7 mouse cellular contexts compared by ENCODE assay signal in the genomic region with DNA sequence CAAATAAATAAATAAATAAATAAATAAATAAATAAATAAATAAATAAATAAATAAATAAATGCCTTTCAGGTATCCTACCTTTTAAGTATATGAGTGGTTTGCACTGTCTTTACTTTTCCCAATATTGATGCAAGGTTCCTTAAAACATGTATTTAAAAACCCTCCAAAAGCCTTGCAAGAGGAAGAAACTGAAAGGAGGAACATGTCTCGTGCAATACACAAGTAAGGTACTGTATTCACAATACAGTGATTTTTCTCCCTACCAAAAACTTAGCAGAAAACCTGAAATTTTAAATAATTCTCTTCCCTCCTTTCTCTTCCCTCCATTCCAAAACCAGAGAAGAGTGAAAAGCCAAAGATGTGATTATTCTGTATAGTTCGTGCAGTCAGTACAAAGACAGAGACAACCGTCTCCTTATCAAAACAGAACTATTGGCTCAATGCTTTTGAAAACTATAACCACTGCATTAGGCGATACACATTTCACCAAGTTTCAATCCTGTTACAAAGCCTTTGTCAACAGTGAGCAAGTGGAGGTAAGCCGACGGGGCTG. TPM values are rescaled to one million over a fixed set of nuclear protein-coding genes. Genes with fewer than 3 reads are reported as not detected.
DNase-seq lines count a peak whose midpoint lies in the region; ATAC-seq lines count a peak whose summit lies in the region.

No protein-coding gene starts in this region.

- ATAC-seq in embryonic facial prominence, embryonic 13.5 days (ENCODE audit: insufficient number of reproducible peaks, insufficient read depth, low FRiP score, low TSS enrichment, low read depth), result no peak
- ATAC-seq in liver, embryonic 11.5 days (replicated peaks; ENCODE audit: low FRiP score), result no peak

- no peaks in the 10 kb centered on the region for H3K9me3 ChIP-seq in embryonic facial prominence, embryonic 13.5 days
- no peaks in the 10 kb centered on the region for H3K9me3 ChIP-seq in liver, embryonic 11.5 days (ENCODE audit: control insufficient read depth, low read length)

- peak overlapping the region; percentile 85; the same call in 1 of the 2 replicates for H3K27ac ChIP-seq in embryonic facial prominence, embryonic 13.5 days
- peak overlapping the region; percentile 87; the same call in 1 of the 2 replicates for H3K27ac ChIP-seq in liver, embryonic 11.5 days (ENCODE audit: low read depth, low read length)

- DNase-seq in thymus, postnatal 0 days (ENCODE audit: low spot score), result peak; percentile 3
- no peak for DNase-seq in thymus, postnatal 36 days
- DNase-seq in liver, embryonic 11.5 days (ENCODE audit: low spot score), result peak; percentile 33
- DNase-seq in adrenal gland, postnatal 4 days (ENCODE audit: low spot score in 2 of 2), result no peak
- no peak for DNase-seq in ovary, postnatal 14 days (ENCODE audit: low spot score)
- no peak for DNase-seq in cerebellum, adult 9-11 months

- H3K4me1 ChIP-seq in embryonic facial prominence, embryonic 13.5 days, result no peaks in the 10 kb centered on the region
- peaks cover 11% of the 10 kb centered on the region for H3K4me1 ChIP-seq in liver, embryonic 11.5 days (replicated peaks; ENCODE audit: control insufficient read depth, insufficient read depth, low read length)

- WGBS in embryonic facial prominence, embryonic 13.5 days, result 3% methylated on average over 6 of the region's 6 CpGs
- 5% methylated on average over 6 of the region's 6 CpGs for WGBS in liver, embryonic 11.5 days

- peak overlapping the region; percentile 84 for H3K9ac ChIP-seq in embryonic facial prominence, embryonic 13.5 days
- peak overlapping the region; percentile 84 for H3K9ac ChIP-seq in liver, embryonic 11.5 days (ENCODE audit: low read depth, low read length)

- peak overlapping the region; percentile 89 for H3K4me3 ChIP-seq in embryonic facial prominence, embryonic 13.5 days
- peak overlapping the region; percentile 97 for H3K4me3 ChIP-seq in liver, embryonic 11.5 days (ENCODE audit: low read depth, low read length)

- H3K36me3 ChIP-seq in embryonic facial prominence, embryonic 13.5 days, result no peaks in the 10 kb centered on the region
- no peaks in the 10 kb centered on the region for H3K36me3 ChIP-seq in liver, embryonic 11.5 days (ENCODE audit: control insufficient read depth, insufficient read depth, low read length)

- no peaks in the 10 kb centered on the region for H3K27me3 ChIP-seq in embryonic facial prominence, embryonic 13.5 days
- no peaks in the 10 kb centered on the region for H3K27me3 ChIP-seq in liver, embryonic 11.5 days (replicated peaks; ENCODE audit: control insufficient read depth, insufficient read depth, low read length)

- H3K4me2 ChIP-seq in embryonic facial prominence, embryonic 13.5 days, result peak overlapping the region; percentile 80
- H3K4me2 ChIP-seq in liver, embryonic 11.5 days, result peak overlapping the region; percentile 76

RNA-seq across cellular contexts. Expression of gene Xpr1, which starts 1.0 kb away (rescaled TPM):
- polyA plus RNA-seq in thymus, postnatal 0 days (2015; fragmentation: Nextera tagmentation; extraction: Ambion mirVana), result 4.9 and 7.2 TPM in 2 replicates
- 7.6 and 9.1 TPM in 2 replicates for polyA plus RNA-seq in embryonic facial prominence, embryonic 13.5 days (2015; fragmentation: Nextera tagmentation; extraction: Ambion mirVana)
- polyA plus RNA-seq in liver, embryonic 11.5 days (2014; fragmentation: Nextera tagmentation; extraction: Ambion mirVana), result 5.3 and 8.0 TPM in 2 replicates
- 10 to 100 TPM; 59.4 to 60.4 TPM for total RNA-seq in adrenal gland, postnatal 4 days (2021)

Comparison
In these comparisons a context has a peak if more than half of its experiments do, and no peak if none do; other contexts are left out.
1. DNase-seq: peak in thymus, postnatal 0 days (single experiment) and liver, embryonic 11.5 days (single experiment); none in thymus, postnatal 36 days (0 of 2), adrenal gland, postnatal 4 days (0 of 2), ovary, postnatal 14 days (single experiment) and cerebellum, adult 9-11 months (single experiment).